Mouse (Mus musculus): ENCODE data around the gene Klhl21. TPM values are rescaled to one million over a fixed set of nuclear protein-coding genes. Genes with fewer than 3 reads are reported as not detected.

Gene Klhl21
- total RNA-seq (2014; rRNA removed) = 5.0 and 8.1 TPM in 2 replicates
- polyA plus RNA-seq (2015; fragmentation: Nextera tagmentation; extraction: Ambion mirVana) = 2.6 and 3.4 TPM in 2 replicates

DNA sequence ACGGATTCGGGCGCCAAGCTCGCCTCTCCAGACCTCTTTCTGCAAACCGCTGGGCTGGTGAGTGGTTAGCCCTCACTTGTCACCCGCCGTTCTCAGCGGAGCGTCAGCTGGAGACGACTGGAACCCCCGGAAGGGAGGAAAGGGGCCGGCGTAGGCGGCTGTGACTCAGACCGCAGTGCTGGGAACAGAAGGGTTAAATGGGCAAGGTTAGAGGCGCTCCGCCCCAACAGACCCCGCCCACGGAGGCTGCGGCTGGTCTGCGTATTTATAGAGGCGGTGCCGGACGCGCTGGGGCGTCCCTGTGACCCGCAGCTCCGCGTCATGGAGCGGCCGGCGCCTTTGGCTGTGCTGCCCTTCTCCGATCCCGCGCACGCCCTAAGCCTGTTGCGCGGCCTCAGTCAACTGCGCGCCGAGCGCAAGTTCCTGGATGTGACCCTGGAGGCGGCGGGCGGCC lies at the start of gene Klhl21:
TSS of gene Klhl21 (plus strand) at position 182 of the 454 bp plus-strand sequence.
- Histone ChIP-seq H3K9ac (peak within 1 kb of the TSS; percentile 58), H3K9me3 (ENCODE audit: low read length) (no peaks in the 10 kb centered on the region), H3K4me3 (ENCODE audit: low read depth, low read length) (peak within 1 kb of the TSS; percentile 71), H3K4me1 (ENCODE audit: insufficient read depth) (peaks cover 19% of the 10 kb centered on the region; the same call in 1 of the 2 replicates), H3K27me3 (ENCODE audit: insufficient read depth, low read length) (peaks cover 13% of the 10 kb centered on the region), H3K36me3 (ENCODE audit: insufficient read depth) (no peaks in the 10 kb centered on the region; the same call in 1 of the 2 replicates), H3K4me2 (ENCODE audit: low read depth) (peak within 1 kb of the TSS; percentile 100), H3K27ac (ENCODE audit: low read depth, low read length) (peak within 1 kb of the TSS; percentile 76)
- peak; percentile 87 for ATAC-seq
- DNase-seq = peak; percentile 88
- 2% methylated on average over 44 of the region's 45 CpGs for WGBS
- no peak for TF ChIP-seq CTCF (IDR thresholded peaks at IDR 0.05; ENCODE audit: low read depth)

DNA sequence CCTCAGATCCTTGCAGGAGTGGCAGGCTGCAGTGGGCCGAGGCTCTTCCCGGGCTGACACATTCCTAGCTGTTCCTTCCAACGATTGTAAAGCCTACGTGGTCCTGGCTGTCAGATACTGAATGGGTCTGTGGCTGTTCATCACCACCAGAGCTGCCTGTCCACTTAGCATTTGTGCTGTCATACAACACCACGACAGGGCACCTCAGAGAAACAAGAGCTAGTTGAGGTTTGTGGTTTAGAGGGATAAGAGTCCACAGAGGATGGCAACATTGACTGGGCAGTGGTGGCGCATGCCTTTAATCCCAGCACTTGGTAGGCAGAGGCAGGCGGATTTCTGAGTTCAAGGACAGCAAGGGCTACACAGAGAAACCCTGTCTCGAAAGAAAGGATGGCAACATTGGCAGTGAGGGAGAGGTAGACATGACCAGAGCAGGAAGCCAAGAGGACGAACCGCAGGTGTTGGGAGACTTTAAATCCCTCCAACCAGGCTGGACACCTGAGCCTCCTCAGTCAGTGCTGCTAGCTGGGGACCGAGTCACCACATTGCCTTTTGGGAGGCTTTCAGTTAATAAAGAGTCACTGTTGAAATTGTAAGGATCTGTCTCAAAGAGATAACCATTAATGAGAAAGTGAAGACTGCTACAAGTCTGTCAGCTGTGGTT lies 48.6 kb upstream of the Klhl21 start:
- 92% methylated on average over 11 of the region's 11 CpGs for WGBS
- Histone ChIP-seq H3K36me3 (ENCODE audit: insufficient read depth) (peaks cover 61% of the 10 kb centered on the region), H3K27ac (ENCODE audit: low read depth, low read length) (no peak overlapping the region), H3K9me3 (ENCODE audit: low read length) (no peaks in the 10 kb centered on the region), H3K4me3 (ENCODE audit: low read depth, low read length) (no peak overlapping the region), H3K4me1 (ENCODE audit: insufficient read depth) (no peaks in the 10 kb centered on the region), H3K27me3 (ENCODE audit: insufficient read depth, low read length) (no peaks in the 10 kb centered on the region), H3K9ac (no peak overlapping the region), H3K4me2 (ENCODE audit: low read depth) (no peak overlapping the region)
- ATAC-seq (no peak), DNase-seq (no peak)
- TF ChIP-seq CTCF (IDR thresholded peaks at IDR 0.05; ENCODE audit: low read depth) = no peak

DNA sequence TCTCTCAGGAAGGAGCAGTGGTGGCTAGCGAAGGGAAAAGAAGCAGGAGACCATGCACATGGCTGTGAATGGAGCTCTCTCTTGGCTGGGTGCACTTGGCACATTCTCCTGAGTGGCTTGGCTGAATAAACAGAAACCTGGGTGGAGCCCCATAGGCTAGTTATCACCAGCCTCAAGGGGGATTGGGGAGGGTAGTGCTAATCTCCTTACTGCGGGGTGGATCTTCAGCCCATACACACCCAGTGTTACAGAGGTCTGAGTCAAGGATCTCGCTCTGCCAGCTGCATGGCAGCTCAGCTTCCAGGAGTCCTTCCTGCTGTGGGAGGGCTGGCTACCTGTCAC lies 48.1 kb upstream of the Klhl21 start:
- Histone ChIP-seq H3K27me3 (ENCODE audit: insufficient read depth, low read length) (no peaks in the 10 kb centered on the region), H3K4me1 (ENCODE audit: insufficient read depth) (no peaks in the 10 kb centered on the region), H3K9me3 (ENCODE audit: low read length) (no peaks in the 10 kb centered on the region), H3K4me3 (ENCODE audit: low read depth, low read length) (no peak overlapping the region), H3K36me3 (ENCODE audit: insufficient read depth) (peaks cover 63% of the 10 kb centered on the region), H3K4me2 (ENCODE audit: low read depth) (no peak overlapping the region), H3K9ac (no peak overlapping the region), H3K27ac (ENCODE audit: low read depth, low read length) (no peak overlapping the region)
- ATAC-seq (no peak), DNase-seq (no peak)
- no peak for TF ChIP-seq CTCF (IDR thresholded peaks at IDR 0.05; ENCODE audit: low read depth)
- 93% methylated on average over 3 of the region's 3 CpGs for WGBS

DNA sequence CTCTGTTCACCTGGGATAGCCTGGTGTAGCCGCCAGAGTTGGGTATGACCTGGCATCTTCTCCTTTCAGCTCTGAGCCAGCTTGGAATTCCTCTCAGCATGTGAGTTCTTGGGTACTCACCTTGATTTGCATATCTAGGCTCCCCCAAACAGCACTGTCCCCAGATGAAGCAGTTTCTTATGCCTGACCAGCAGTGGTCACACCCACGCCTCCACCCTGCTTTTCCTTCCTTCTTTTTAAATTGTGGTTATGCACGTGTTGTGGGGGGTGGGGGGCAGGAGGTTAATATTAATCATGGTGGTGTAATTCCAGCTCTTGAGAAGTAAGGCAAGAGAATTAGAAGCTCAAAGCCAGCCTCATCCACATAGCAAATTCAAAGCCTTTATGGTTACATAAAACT lies 45.8 kb upstream of the Klhl21 start:
- no peak for ATAC-seq
- Histone ChIP-seq H3K4me2 (ENCODE audit: low read depth) (no peak overlapping the region), H3K4me1 (ENCODE audit: insufficient read depth) (no peaks in the 10 kb centered on the region), H3K36me3 (ENCODE audit: insufficient read depth) (peaks cover 57% of the 10 kb centered on the region), H3K9me3 (ENCODE audit: low read length) (no peaks in the 10 kb centered on the region), H3K27me3 (ENCODE audit: insufficient read depth, low read length) (no peaks in the 10 kb centered on the region), H3K27ac (ENCODE audit: low read depth, low read length) (no peak overlapping the region), H3K9ac (no peak overlapping the region), H3K4me3 (ENCODE audit: low read depth, low read length) (no peak overlapping the region)
- no peak for DNase-seq
- TF ChIP-seq CTCF (IDR thresholded peaks at IDR 0.05; ENCODE audit: low read depth) = no peak
- WGBS = 95% methylated on average over 3 of the region's 3 CpGs

DNA sequence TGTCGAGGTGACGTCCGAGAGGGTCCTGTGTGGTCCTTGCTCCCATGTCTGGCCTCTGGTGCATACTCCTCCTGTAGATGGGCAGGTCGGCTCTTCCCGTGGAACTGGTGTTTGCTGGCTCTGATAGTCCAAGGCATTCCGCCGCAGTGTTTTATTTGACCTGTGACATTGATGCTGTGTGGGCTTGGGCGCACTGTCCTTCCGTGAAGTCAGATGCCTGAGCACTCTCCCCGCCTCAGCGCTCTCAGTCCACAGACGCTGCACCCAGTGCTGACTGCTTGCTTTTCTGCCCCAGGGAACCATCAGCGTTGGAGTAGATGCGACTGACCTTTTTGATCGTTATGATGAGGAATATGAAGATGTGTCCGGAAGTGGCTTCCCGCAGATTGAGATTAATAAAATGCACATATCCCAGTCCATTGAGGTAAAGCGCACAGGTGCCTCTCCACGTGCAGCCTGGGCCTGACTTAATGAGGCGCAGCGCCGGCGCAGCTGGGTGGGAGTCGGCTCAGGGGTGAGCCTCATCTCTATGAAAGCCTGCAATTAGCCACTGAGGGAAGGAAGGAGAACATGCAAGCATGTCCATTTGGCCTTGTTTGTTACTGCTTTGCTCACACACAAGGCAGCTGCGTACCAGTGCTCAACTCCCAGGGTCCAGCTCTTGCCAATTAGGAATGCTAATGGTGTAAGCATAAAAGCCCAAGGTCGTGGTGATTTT lies 40.2 kb upstream of the Klhl21 start:
- no peak for TF ChIP-seq CTCF (IDR thresholded peaks at IDR 0.05; ENCODE audit: low read depth)
- WGBS = 86% methylated on average over 26 of the region's 26 CpGs
- Histone ChIP-seq H3K36me3 (ENCODE audit: insufficient read depth) (peaks cover 57% of the 10 kb centered on the region), H3K4me3 (ENCODE audit: low read depth, low read length) (no peak overlapping the region), H3K4me1 (ENCODE audit: insufficient read depth) (no peaks in the 10 kb centered on the region), H3K27ac (ENCODE audit: low read depth, low read length) (no peak overlapping the region), H3K27me3 (ENCODE audit: insufficient read depth, low read length) (no peaks in the 10 kb centered on the region), H3K9me3 (ENCODE audit: low read length) (no peaks in the 10 kb centered on the region), H3K4me2 (ENCODE audit: low read depth) (no peak overlapping the region), H3K9ac (no peak overlapping the region)
- DNase-seq = no peak
- ATAC-seq = no peak

DNA sequence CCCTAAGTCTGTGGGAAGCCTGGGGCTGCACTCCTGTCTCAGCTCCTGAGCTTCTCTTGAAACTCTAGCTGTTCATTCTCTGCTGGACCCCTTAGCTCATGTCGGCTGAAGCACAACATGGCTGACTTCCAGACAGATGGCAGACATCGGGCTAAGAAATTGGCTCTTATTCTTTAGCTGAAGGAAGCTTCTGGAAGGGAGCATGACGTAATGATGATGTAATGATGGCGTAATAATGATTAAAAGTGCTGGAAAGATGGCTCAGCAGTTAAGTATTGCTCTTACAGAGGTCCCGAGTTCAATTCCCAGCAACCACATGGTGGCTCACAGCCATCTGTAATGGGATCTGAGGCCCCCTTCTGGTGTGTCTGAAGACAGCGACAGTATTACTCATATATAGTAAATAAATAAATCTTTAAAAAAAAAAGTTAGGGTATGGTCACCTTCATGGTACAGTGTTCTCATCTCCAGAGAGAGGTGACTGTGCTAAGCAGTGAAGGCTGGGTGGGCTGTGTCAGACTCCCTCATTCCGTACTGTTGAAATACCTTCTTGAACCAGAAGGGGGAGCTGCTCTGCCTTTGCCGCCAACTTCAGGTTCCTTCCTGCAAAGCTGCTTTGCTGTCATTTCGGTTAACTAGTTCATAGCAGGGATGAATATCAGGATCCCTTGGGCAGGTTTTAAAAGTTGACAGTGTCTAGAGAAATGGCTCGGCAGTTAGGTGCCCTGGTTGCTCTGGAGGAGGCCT lies 36.2 kb upstream of the Klhl21 start:
- H3K27me3 ChIP-seq (ENCODE audit: insufficient read depth, low read length) = no peaks in the 10 kb centered on the region
- 58% methylated on average over 10 of the region's 10 CpGs for WGBS
- ATAC-seq (peak; percentile 66), DNase-seq (peak; percentile 72)
- no peak overlapping the region for H3K4me3 ChIP-seq (ENCODE audit: low read depth, low read length)
- H3K4me2 ChIP-seq (ENCODE audit: low read depth) = no peak overlapping the region
- H3K9me3 ChIP-seq (ENCODE audit: low read length) = no peaks in the 10 kb centered on the region
- H3K9ac ChIP-seq = no peak overlapping the region
- H3K27ac ChIP-seq (ENCODE audit: low read depth, low read length) = no peak overlapping the region
- H3K36me3 ChIP-seq (ENCODE audit: insufficient read depth) = peaks cover 61% of the 10 kb centered on the region
- no peaks in the 10 kb centered on the region for H3K4me1 ChIP-seq (ENCODE audit: insufficient read depth)
- TF ChIP-seq CTCF (IDR thresholded peaks at IDR 0.05; ENCODE audit: low read depth) = peak; percentile 81

Measured in forebrain, postnatal 0 days (tissue).